Mouse (Mus musculus): ENCODE measurements around the gene Cd300ld5. TPM values are rescaled to one million over a fixed set of nuclear protein-coding genes. Genes with fewer than 3 reads are reported as not detected.
"Not testable (repeated sequence)": the region's sequence is repeated elsewhere in the genome, so short reads cannot be mapped to it uniquely, and the experiment has no call there.

The Cd300ld5 gene
- polyA plus RNA-seq, 1 experiment from 2014 or later = not detected

- H3K4me2 ChIP-seq (ENCODE audit: low read length) = no peak overlapping the region
- no peak overlapping the region for H3K4me3 ChIP-seq (ENCODE audit: low read depth, low read length)
- no peaks in the 10 kb centered on the region for H3K4me1 ChIP-seq (ENCODE audit: control insufficient read depth, insufficient read depth, low read length)
- H3K27ac ChIP-seq (ENCODE audit: low read depth, low read length) = no peak overlapping the region
- DNase-seq (ENCODE audit: low spot score) (no peak), ATAC-seq (no peak)
- no peaks in the 10 kb centered on the region for H3K27me3 ChIP-seq (replicated peaks; ENCODE audit: control insufficient read depth, insufficient read depth, low read length)
- WGBS = 78% methylated on average over 4 of the region's 4 CpGs
- H3K36me3 ChIP-seq (ENCODE audit: control insufficient read depth, insufficient read depth, low read length) = no peaks in the 10 kb centered on the region
- no peak overlapping the region for H3K9ac ChIP-seq (ENCODE audit: low read length)
- H3K9me3 ChIP-seq (replicated peaks; ENCODE audit: control insufficient read depth, low read length) = no peaks in the 10 kb centered on the region
These were observed 21.1 kb upstream of the Cd300ld5 start for GRCm38 (mm10) chr11:115058701-115059100.

GRCm38 (mm10) chr11:115054537-115054936, 17.0 kb upstream of the Cd300ld5 start:
- Histone ChIP-seq H3K4me3 (ENCODE audit: low read depth, low read length) (no peak overlapping the region), H3K4me1 (ENCODE audit: control insufficient read depth, insufficient read depth, low read length) (no peaks in the 10 kb centered on the region), H3K4me2 (ENCODE audit: low read length) (no peak overlapping the region), H3K9me3 (replicated peaks; ENCODE audit: control insufficient read depth, low read length) (no peaks in the 10 kb centered on the region), H3K36me3 (ENCODE audit: control insufficient read depth, insufficient read depth, low read length) (no peaks in the 10 kb centered on the region), H3K27me3 (replicated peaks; ENCODE audit: control insufficient read depth, insufficient read depth, low read length) (no peaks in the 10 kb centered on the region), H3K9ac (ENCODE audit: low read length) (no peak overlapping the region), H3K27ac (ENCODE audit: low read depth, low read length) (no peak overlapping the region)
- ATAC-seq (no peak), DNase-seq (ENCODE audit: low spot score) (no peak)

GRCm38 (mm10) chr11:115052991-115053390, 15.4 kb upstream of the Cd300ld5 start:
- Histone ChIP-seq H3K4me2 (ENCODE audit: low read length) (no peak overlapping the region), H3K9ac (ENCODE audit: low read length) (no peak overlapping the region), H3K4me1 (ENCODE audit: control insufficient read depth, insufficient read depth, low read length) (no peaks in the 10 kb centered on the region), H3K27me3 (replicated peaks; ENCODE audit: control insufficient read depth, insufficient read depth, low read length) (no peaks in the 10 kb centered on the region), H3K27ac (ENCODE audit: low read depth, low read length) (no peak overlapping the region), H3K36me3 (ENCODE audit: control insufficient read depth, insufficient read depth, low read length) (no peaks in the 10 kb centered on the region), H3K9me3 (replicated peaks; ENCODE audit: control insufficient read depth, low read length) (no peaks in the 10 kb centered on the region), H3K4me3 (ENCODE audit: low read depth, low read length) (no peak overlapping the region)
- no peak for DNase-seq (ENCODE audit: low spot score)
- WGBS = 100% methylated on average over 1 of the region's 1 CpGs
- no peak for ATAC-seq

- Histone ChIP-seq H3K27ac (ENCODE audit: low read depth, low read length) (no peak overlapping the region), H3K27me3 (replicated peaks; ENCODE audit: control insufficient read depth, insufficient read depth, low read length) (no peaks in the 10 kb centered on the region), H3K4me2 (ENCODE audit: low read length) (no peak overlapping the region), H3K36me3 (ENCODE audit: control insufficient read depth, insufficient read depth, low read length) (no peaks in the 10 kb centered on the region), H3K9ac (ENCODE audit: low read length) (no peak overlapping the region), H3K4me3 (ENCODE audit: low read depth, low read length) (no peak overlapping the region), H3K9me3 (replicated peaks; ENCODE audit: control insufficient read depth, low read length) (no peaks in the 10 kb centered on the region), H3K4me1 (ENCODE audit: control insufficient read depth, insufficient read depth, low read length) (no peaks in the 10 kb centered on the region)
- 3% methylated on average over 9 of the region's 9 CpGs for WGBS
- ATAC-seq (no peak), DNase-seq (ENCODE audit: low spot score) (peak; percentile 42)
These were observed 14.6 kb upstream of the Cd300ld5 start for GRCm38 (mm10) chr11:115052206-115052605.

- Histone ChIP-seq H3K27me3 (replicated peaks; ENCODE audit: control insufficient read depth, insufficient read depth, low read length) (no peaks in the 10 kb centered on the region), H3K9me3 (replicated peaks; ENCODE audit: control insufficient read depth, low read length) (no peaks in the 10 kb centered on the region), H3K27ac (ENCODE audit: low read depth, low read length) (no peak overlapping the region), H3K4me1 (ENCODE audit: control insufficient read depth, insufficient read depth, low read length) (no peaks in the 10 kb centered on the region), H3K4me3 (ENCODE audit: low read depth, low read length) (no peak overlapping the region), H3K4me2 (ENCODE audit: low read length) (no peak overlapping the region), H3K36me3 (ENCODE audit: control insufficient read depth, insufficient read depth, low read length) (no peaks in the 10 kb centered on the region), H3K9ac (ENCODE audit: low read length) (no peak overlapping the region)
- ATAC-seq (no peak), DNase-seq (ENCODE audit: low spot score) (no peak)
- WGBS = 47% methylated on average over 3 of the region's 3 CpGs
These were observed 11.8 kb upstream of the Cd300ld5 start for GRCm38 (mm10) chr11:115049282-115049895.

- Histone ChIP-seq H3K27me3 (replicated peaks; ENCODE audit: control insufficient read depth, insufficient read depth, low read length) (no peaks in the 10 kb centered on the region), H3K4me2 (ENCODE audit: low read length) (no peak within 1 kb of the TSS), H3K4me1 (ENCODE audit: control insufficient read depth, insufficient read depth, low read length) (no peaks in the 10 kb centered on the region), H3K27ac (ENCODE audit: low read depth, low read length) (no peak within 1 kb of the TSS), H3K4me3 (ENCODE audit: low read depth, low read length) (no peak within 1 kb of the TSS), H3K36me3 (ENCODE audit: control insufficient read depth, insufficient read depth, low read length) (no peaks in the 10 kb centered on the region), H3K9ac (ENCODE audit: low read length) (no peak within 1 kb of the TSS), H3K9me3 (replicated peaks; ENCODE audit: control insufficient read depth, low read length) (no peaks in the 10 kb centered on the region)
- ATAC-seq = no peak
- DNase-seq (ENCODE audit: low spot score) = no peak
- 85% methylated on average over 2 of the region's 2 CpGs for WGBS
These were observed 10.7 kb upstream of the Cd300ld5 start, which contains the start of gene Cd300ld3 for GRCm38 (mm10) chr11:115048259-115048658. Gene Cd300ld3, minus strand, starts transcription at chr11:115048409.

- no CpG with 5 or more reads among the region's 6 CpGs for WGBS
- not testable (repeated sequence) for H3K27ac ChIP-seq (ENCODE audit: low read depth, low read length); H3K27me3 ChIP-seq (replicated peaks; ENCODE audit: control insufficient read depth, insufficient read depth, low read length); H3K4me3 ChIP-seq (ENCODE audit: low read depth, low read length); H3K36me3 ChIP-seq (ENCODE audit: control insufficient read depth, insufficient read depth, low read length); DNase-seq (ENCODE audit: low spot score); H3K4me1 ChIP-seq (ENCODE audit: control insufficient read depth, insufficient read depth, low read length); H3K9me3 ChIP-seq (replicated peaks; ENCODE audit: control insufficient read depth, low read length); H3K9ac ChIP-seq (ENCODE audit: low read length); ATAC-seq; H3K4me2 ChIP-seq (ENCODE audit: low read length)
These were observed 10.7 kb downstream of the Cd300ld5 start, which contains the start of gene Cd300ld4 for GRCm38 (mm10) chr11:115026912-115027311. Gene Cd300ld4, minus strand, starts transcription at chr11:115027012.

GRCm38 (mm10) chr11:115016093-115016492, 21.5 kb downstream of the Cd300ld5 start, which contains the start of gene Cd300ld2:
Gene Cd300ld2, minus strand, starts transcription at chr11:115016193.
- H3K36me3 ChIP-seq (ENCODE audit: control insufficient read depth, insufficient read depth, low read length); H3K9me3 ChIP-seq (replicated peaks; ENCODE audit: control insufficient read depth, low read length); H3K4me3 ChIP-seq (ENCODE audit: low read depth, low read length); ATAC-seq; H3K4me2 ChIP-seq (ENCODE audit: low read length); H3K4me1 ChIP-seq (ENCODE audit: control insufficient read depth, insufficient read depth, low read length); DNase-seq (ENCODE audit: low spot score); H3K27ac ChIP-seq (ENCODE audit: low read depth, low read length); H3K9ac ChIP-seq (ENCODE audit: low read length); H3K27me3 ChIP-seq (replicated peaks; ENCODE audit: control insufficient read depth, insufficient read depth, low read length): not testable (repeated sequence)
- WGBS = no CpG with 5 or more reads among the region's 7 CpGs

GRCm38 (mm10) chr11:115004070-115004469, 33.5 kb downstream of the Cd300ld5 start:
- H3K9ac ChIP-seq (ENCODE audit: low read length) = no peak overlapping the region
- no peak overlapping the region for H3K4me3 ChIP-seq (ENCODE audit: low read depth, low read length)
- ATAC-seq = no peak
- no peak overlapping the region for H3K27ac ChIP-seq (ENCODE audit: low read depth, low read length)
- 92% methylated on average over 5 of the region's 5 CpGs for WGBS
- H3K9me3 ChIP-seq (replicated peaks; ENCODE audit: control insufficient read depth, low read length) = no peaks in the 10 kb centered on the region
- no peaks in the 10 kb centered on the region for H3K27me3 ChIP-seq (replicated peaks; ENCODE audit: control insufficient read depth, insufficient read depth, low read length)
- H3K4me1 ChIP-seq (ENCODE audit: control insufficient read depth, insufficient read depth, low read length) = no peaks in the 10 kb centered on the region
- no peaks in the 10 kb centered on the region for H3K36me3 ChIP-seq (ENCODE audit: control insufficient read depth, insufficient read depth, low read length)
- H3K4me2 ChIP-seq (ENCODE audit: low read length) = no peak overlapping the region
- no peak for DNase-seq (ENCODE audit: low spot score)

Data from forebrain, embryonic 14.5 days (tissue).